Mouse (Mus musculus) testis, adult 2 months (tissue): Measurements from ENCODE around the gene Syt2. TPM values are rescaled to one million over a fixed set of nuclear protein-coding genes. Genes with fewer than 3 reads are reported as not detected.
A peak's percentile ranks its signal among the peaks of the same experiment; 100 is the strongest.

Experiments
- H3K27ac ChIP-seq: fragments of 200-500 bp; 2 replicates; pipeline ENCODE4 v1.5.1; 2012; ENCODE audit warnings: low read depth, low read length; ENCODE audit not compliant: control insufficient read depth, insufficient read depth
- H3K27me3 ChIP-seq: fragments of 200-500 bp; 2 replicates; pipeline ENCODE4 v1.6.1; 2012; ENCODE audit warnings: mild to moderate bottlenecking, low read length, moderate library complexity; ENCODE audit not compliant: control insufficient read depth, insufficient read depth
- H3K36me3 ChIP-seq: fragments of 200-500 bp; 2 replicates; pipeline ENCODE4 v1.6.1; 2012; ENCODE audit warnings: mild to moderate bottlenecking, low read length; ENCODE audit not compliant: control insufficient read depth, insufficient read depth
- H3K4me1 ChIP-seq: fragments of 200-500 bp; 2 replicates; pipeline ENCODE4 v1.6.1; 2012; ENCODE audit warnings: low read length; ENCODE audit not compliant: control insufficient read depth, insufficient read depth
- H3K4me3 ChIP-seq: fragments of 200-500 bp; 2 replicates; pipeline ENCODE4 v1.5.1; 2012; ENCODE audit warnings: low read depth, mild to moderate bottlenecking, low read length, moderate library complexity, mixed read lengths; ENCODE audit not compliant: control insufficient read depth
- CTCF ChIP-seq: fragments of 200-500 bp; IDR thresholded peaks from 2 replicates; pipeline ENCODE4 v1.5.1; 2012; ENCODE audit warnings: low read depth, mild to moderate bottlenecking, inconsistent platforms, low read length, moderate library complexity; ENCODE audit not compliant: control insufficient read depth, insufficient read depth, insufficient replicate concordance
- POLR2A ChIP-seq: fragments of 200-500 bp; IDR thresholded peaks from 2 replicates; pipeline ENCODE4 v1.6.1; 2012; ENCODE audit warnings: low read depth, mild to moderate bottlenecking, inconsistent platforms, low read length, moderate library complexity; ENCODE audit not compliant: control insufficient read depth
- polyA plus RNA-seq: library from polyadenylated mRNA; depleted of rRNA; stranded (reverse); fragments of >200 nt; gene quantifications from 2 replicates; pipeline ENCODE4 v1.2.3, GENCODE M21; 2012; rRNA removed

The Syt2 gene
- polyA plus RNA-seq, 1 experiment = 0.14 TPM

- Histone ChIP-seq H3K4me1 (no peaks in the 10 kb centered on the region), H3K27me3 (no peaks in the 10 kb centered on the region), H3K36me3 (no peaks in the 10 kb centered on the region), H3K4me3 (peak overlapping the region; percentile 51), H3K27ac (peak overlapping the region; percentile 42)
- TF ChIP-seq CTCF (no peak), POLR2A (no peak)
These were observed 155.3 kb downstream of the Syt2 start for GRCm38 (mm10) chr1:134801758-134802157.

- H3K4me1 ChIP-seq = no peaks in the 10 kb centered on the region
- no peaks in the 10 kb centered on the region for H3K27me3 ChIP-seq
- H3K27ac ChIP-seq = peak overlapping the region; percentile 72
- H3K36me3 ChIP-seq = no peaks in the 10 kb centered on the region
- peak overlapping the region; percentile 29 for H3K4me3 ChIP-seq
- TF ChIP-seq CTCF (no peak), POLR2A (no peak)
These were observed 157.0 kb downstream of the Syt2 start for GRCm38 (mm10) chr1:134803286-134804117.

GRCm38 (mm10) chr1:134804373-134804772 is 157.9 kb downstream of the Syt2 start:
- no peaks in the 10 kb centered on the region for H3K36me3 ChIP-seq
- no peak overlapping the region for H3K4me3 ChIP-seq
- H3K4me1 ChIP-seq = no peaks in the 10 kb centered on the region
- no peaks in the 10 kb centered on the region for H3K27me3 ChIP-seq
- peak overlapping the region; percentile 57 for H3K27ac ChIP-seq
- TF ChIP-seq CTCF (no peak), POLR2A (no peak)

- H3K4me3 ChIP-seq = no peak overlapping the region
- TF ChIP-seq POLR2A (no peak), CTCF (no peak)
- no peaks in the 10 kb centered on the region for H3K4me1 ChIP-seq
- no peak overlapping the region for H3K27ac ChIP-seq
- H3K27me3 ChIP-seq = no peaks in the 10 kb centered on the region
- H3K36me3 ChIP-seq = no peaks in the 10 kb centered on the region
These were observed 159.0 kb downstream of the Syt2 start for GRCm38 (mm10) chr1:134805471-134805870.

Other genes starting within 250 kb of the Syt2 start
- 30.4 and 40.5 TPM in 2 replicates for gene Cyb5r1, start 241.1 kb upstream of the Syt2 start, polyA plus RNA-seq
- gene Adipor1, start 231.3 kb upstream of the Syt2 start, polyA plus RNA-seq = 79.6 and 87.4 TPM in 2 replicates
- 28.9 and 30.3 TPM in 2 replicates for gene Klhl12, start 191.1 kb upstream of the Syt2 start, polyA plus RNA-seq
- gene Rabif, start 152.0 kb upstream of the Syt2 start, polyA plus RNA-seq = 12.6 and 14.4 TPM in 2 replicates
- gene Mgat4e, start 97.0 kb upstream of the Syt2 start, polyA plus RNA-seq = 87.2 and 108 TPM in 2 replicates
- gene Kdm5b, start 86.5 kb upstream of the Syt2 start, polyA plus RNA-seq = 42.2 and 43.6 TPM in 2 replicates